Mouse (Mus musculus) MEL (cell line): ENCODE measurements around the gene Mill2. TPM values are rescaled to one million over a fixed set of nuclear protein-coding genes. Genes with fewer than 3 reads are reported as not detected.

Experiments used
- DNase-seq: peaks from one replicate; pipeline ENCODE4 v3.0.0; 2011; ENCODE audit warnings: low read depth, low spot score
- H3K27ac ChIP-seq: 2 replicates; pipeline ENCODE4 v1.5.1; 2012; ENCODE audit warnings: low read depth, mild to moderate bottlenecking, control low read depth, low read length, moderate library complexity; ENCODE audit not compliant: control insufficient read depth
- H3K27me3 ChIP-seq, 2 experiments: fragments of 150-350 bp in 1 of 2; sonication (generic) in 1 of 2; 2 replicates each; pipeline ENCODE4 v1.6.1; 2012; ENCODE audit warnings: low read length in 2 of 2, mild to moderate bottlenecking in 2 of 2, improper control_type of control experiment in 1 of 2, moderate library complexity in 1 of 2; ENCODE audit not compliant: insufficient read depth in 2 of 2, control insufficient read depth in 1 of 2
- H3K36me3 ChIP-seq, 2 experiments: 2 replicates each; pipeline ENCODE4 v1.6.1; 2012 to 2014; ENCODE audit warnings: low read length in 2 of 2, improper control_type of control experiment in 1 of 2, inconsistent platforms in 1 of 2, mild to moderate bottlenecking in 1 of 2; ENCODE audit not compliant: insufficient read depth in 2 of 2, control insufficient read depth in 1 of 2
- H3K4me1 ChIP-seq, 2 experiments: fragments of 150-350 bp in 1 of 2; sonication (generic) in 1 of 2; 2 replicates each; pipeline ENCODE4 v1.6.1; 2012; ENCODE audit warnings: low read length in 2 of 2, improper control_type of control experiment in 1 of 2, mild to moderate bottlenecking in 1 of 2; ENCODE audit not compliant: insufficient read depth in 2 of 2, control insufficient read depth in 1 of 2
- H3K4me3 ChIP-seq, 2 experiments: fragments of 150-350 bp in 1 of 2; sonication (generic) in 1 of 2; 2 replicates each; pipeline ENCODE4 v1.5.1; 2012; ENCODE audit warnings: low read depth in 2 of 2, low read length in 2 of 2, mild to moderate bottlenecking in 2 of 2, moderate library complexity in 2 of 2, control low read depth in 1 of 2, improper control_type of control experiment in 1 of 2; ENCODE audit not compliant: control insufficient read depth in 1 of 2, insufficient read depth in 1 of 2
- H3K79me2 ChIP-seq: 2 replicates; pipeline ENCODE4 v1.6.1; 2012; ENCODE audit warnings: mild to moderate bottlenecking, low read length, moderate library complexity; ENCODE audit not compliant: control insufficient read depth, poor library complexity, insufficient read depth
- H3K9ac ChIP-seq: 2 replicates; pipeline ENCODE4 v1.6.1; 2012; ENCODE audit warnings: low read depth, mild to moderate bottlenecking, control low read depth, low read length, moderate library complexity; ENCODE audit not compliant: control insufficient read depth, poor library complexity, severe bottlenecking
- H3K9me3 ChIP-seq: fragments of 150-350 bp; sonication (generic); replicated peaks from 2 replicates; pipeline ENCODE4 v1.6.1; 2012; ENCODE audit warnings: mild to moderate bottlenecking, low read length, improper control_type of control experiment, moderate library complexity; ENCODE audit not compliant: insufficient read depth
- BHLHE40 ChIP-seq: IDR thresholded peaks from 2 replicates; pipeline ENCODE4 v1.6.1; 2012; ENCODE audit warnings: low read depth, mild to moderate bottlenecking, inconsistent platforms, low read length, improper control_type of control experiment, borderline replicate concordance
- CHD2 ChIP-seq: IDR thresholded peaks from 2 replicates; pipeline ENCODE4 v1.6.1; 2011; ENCODE audit warnings: low read length, improper control_type of control experiment
- E2F4 ChIP-seq: IDR thresholded peaks from 2 replicates; pipeline ENCODE4 v1.6.1; 2011; ENCODE audit warnings: low read depth, low read length, improper control_type of control experiment, borderline replicate concordance
- ELF1 ChIP-seq: IDR thresholded peaks from 2 replicates; pipeline ENCODE4 v1.6.1; 2014; ENCODE audit warnings: low read depth, mild to moderate bottlenecking, inconsistent platforms, low read length, improper control_type of control experiment, moderate library complexity
- EP300 ChIP-seq, 2 experiments: IDR thresholded peaks; 2 replicates each; pipeline ENCODE4 v1.6.1; 2011; ENCODE audit warnings: improper control_type of control experiment in 2 of 2, low read length in 2 of 2, low read depth in 1 of 2, mild to moderate bottlenecking in 1 of 2
- ETS1 ChIP-seq: IDR thresholded peaks from 2 replicates; pipeline ENCODE4 v1.6.1; 2012; ENCODE audit warnings: low read depth, mild to moderate bottlenecking, inconsistent platforms, low read length, improper control_type of control experiment, moderate library complexity
- GABPA ChIP-seq: IDR thresholded peaks from 2 replicates; pipeline ENCODE4 v1.6.1; 2012; ENCODE audit warnings: low read depth, mild to moderate bottlenecking, inconsistent platforms, low read length, improper control_type of control experiment, moderate library complexity
- GATA1 ChIP-seq: IDR thresholded peaks from 2 replicates; pipeline ENCODE4 v1.6.1; 2011; ENCODE audit warnings: low read depth, low read length, improper control_type of control experiment
- MAZ ChIP-seq: IDR thresholded peaks from 2 replicates; pipeline ENCODE4 v1.6.1; 2012; ENCODE audit warnings: low read depth, mild to moderate bottlenecking, inconsistent platforms, low read length, improper control_type of control experiment
- NELFE ChIP-seq: IDR thresholded peaks from 2 replicates; pipeline ENCODE4 v1.6.1; 2011; ENCODE audit warnings: low read depth, low read length, improper control_type of control experiment
- NRF1 ChIP-seq: IDR thresholded peaks from 2 replicates; pipeline ENCODE4 v1.6.1; 2014; ENCODE audit warnings: low read depth, mild to moderate bottlenecking, inconsistent platforms, low read length, improper control_type of control experiment, moderate library complexity; ENCODE audit not compliant: poor library complexity, insufficient read depth, severe bottlenecking
- POLR2A ChIP-seq, 2 experiments: IDR thresholded peaks; 2 replicates each; pipeline ENCODE4 v1.6.1; 2011 to 2012; ENCODE audit warnings: low read length in 2 of 2, mild to moderate bottlenecking in 2 of 2, control low read depth in 1 of 2, improper control_type of control experiment in 1 of 2, low read depth in 1 of 2, moderate library complexity in 1 of 2; ENCODE audit not compliant: control insufficient read depth in 1 of 2, insufficient read depth in 1 of 2, poor library complexity in 1 of 2
- RAD21 ChIP-seq: IDR thresholded peaks from 2 replicates; pipeline ENCODE4 v1.6.1; 2011; ENCODE audit warnings: mild to moderate bottlenecking, low read depth, low read length, improper control_type of control experiment
- RCOR1 ChIP-seq: IDR thresholded peaks from 2 replicates; pipeline ENCODE4 v1.6.1; 2012; ENCODE audit warnings: low read depth, mild to moderate bottlenecking, inconsistent platforms, low read length, improper control_type of control experiment
- SMC3 ChIP-seq: IDR thresholded peaks from 2 replicates; pipeline ENCODE4 v1.6.1; 2011; ENCODE audit warnings: low read depth, low read length, improper control_type of control experiment
- TBP ChIP-seq: IDR thresholded peaks from 2 replicates; pipeline ENCODE4 v1.8.0; 2011; ENCODE audit warnings: low read depth, low read length, improper control_type of control experiment
- UBTF ChIP-seq: IDR thresholded peaks from 2 replicates; pipeline ENCODE4 v1.6.1; 2012; ENCODE audit warnings: low read depth, mild to moderate bottlenecking, inconsistent platforms, low read length, improper control_type of control experiment, moderate library complexity, borderline replicate concordance; ENCODE audit not compliant: insufficient read depth
- ZKSCAN1 ChIP-seq: IDR thresholded peaks from 2 replicates; pipeline ENCODE4 v1.6.1; 2012; ENCODE audit warnings: low read depth, mild to moderate bottlenecking, inconsistent platforms, low read length, improper control_type of control experiment, moderate library complexity
- polyA plus RNA-seq, 2 experiments: library from polyadenylated mRNA; stranded (reverse) in 1 of 2; unstranded in 1 of 2; fragments of >175 nt in 1 of 2; fragments of >200 nt in 1 of 2; gene quantifications; 2 replicates each; pipeline versions ENCODE4 v1.2.1 to v1.2.4; 2012; ENCODE audit warnings: low replicate concordance in 2 of 2, low read depth in 1 of 2; ENCODE audit not compliant: insufficient read length in 2 of 2, insufficient read depth in 1 of 2, missing spikeins in 1 of 2
- total RNA-seq: library from RNA; depleted of rRNA; stranded (reverse); fragments of 300-350 nt; gene quantifications from 2 replicates; pipeline ENCODE4 v1.2.3, GENCODE M21; 2012

Gene Mill2
- total and polyA plus RNA-seq, 3 experiments = 0.08 to 0.13 TPM; not detected in 1

DNA sequence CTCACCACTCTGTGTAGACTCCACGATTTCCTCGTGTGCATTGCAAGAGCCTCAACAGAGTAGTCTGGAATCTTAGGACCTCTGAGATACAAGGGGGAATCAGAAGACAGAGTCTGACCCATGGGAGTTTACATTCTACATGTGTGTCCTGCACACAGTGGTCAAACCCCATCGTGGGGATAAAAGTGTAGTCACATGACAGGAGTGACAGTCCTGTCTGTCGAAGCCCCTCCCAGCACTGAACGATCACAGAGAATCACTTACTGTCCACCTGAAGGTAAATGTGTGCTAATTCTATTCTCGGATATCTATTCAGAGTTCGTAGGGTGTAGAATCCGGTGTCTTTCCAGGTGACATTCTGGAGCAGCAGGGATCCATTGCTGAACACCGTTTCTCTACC, 21.5 kb upstream of the Mill2 start:
- no peaks in the 10 kb centered on the region for H3K27me3 ChIP-seq
- H3K4me1 ChIP-seq = no peaks in the 10 kb centered on the region
- H3K36me3 ChIP-seq = no peaks in the 10 kb centered on the region
- H3K4me3 ChIP-seq = no peak overlapping the region
- H3K9me3 ChIP-seq = no peaks in the 10 kb centered on the region
- H3K9ac ChIP-seq = no peak overlapping the region
- no peak for DNase-seq
- H3K27ac ChIP-seq = no peak overlapping the region
- H3K79me2 ChIP-seq = no peaks in the 10 kb centered on the region
- TF ChIP-seq MAZ (no peak), BHLHE40 (no peak), RCOR1 (no peak), NELFE (no peak), ZKSCAN1 (no peak), RAD21 (no peak), UBTF (no peak), POLR2A (IDR thresholded peaks at IDR 0.05; ENCODE audit: control insufficient read depth in 1 of 2, insufficient read depth in 1 of 2, low read depth in 1 of 2, low read length in 2 of 2, poor library complexity in 1 of 2) (no peak), ELF1 (no peak)
- TF ChIP-seq, all 39 proteins: peak for 0

DNA sequence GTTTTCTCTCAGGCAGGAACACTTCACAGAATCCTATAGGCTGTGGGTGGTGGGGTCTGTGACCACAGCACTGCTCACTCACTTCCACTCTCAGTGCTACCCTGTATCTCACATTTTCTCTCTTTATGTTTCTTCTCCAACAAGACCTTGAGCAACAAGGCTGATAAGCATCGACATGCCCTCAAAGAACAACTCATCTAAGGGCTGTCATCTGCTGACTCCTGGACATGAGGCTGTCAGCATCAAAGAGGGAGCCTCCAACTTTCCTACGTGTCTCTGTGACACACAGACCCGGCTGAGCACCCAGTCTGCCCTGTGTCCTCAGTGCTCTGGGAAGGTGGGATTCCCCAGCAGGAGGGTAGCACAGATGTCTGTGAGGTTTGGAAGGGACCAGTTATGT, 18.3 kb upstream of the Mill2 start, which contains the start of gene Psg17:
TSS of gene Psg17 (minus strand) at position 101 of the 400 bp plus-strand sequence.
- no peaks in the 10 kb centered on the region for H3K4me1 ChIP-seq
- DNase-seq = no peak
- no peaks in the 10 kb centered on the region for H3K9me3 ChIP-seq
- TF ChIP-seq ETS1 (no peak), GABPA (no peak), POLR2A (IDR thresholded peaks at IDR 0.05; ENCODE audit: control insufficient read depth in 1 of 2, insufficient read depth in 1 of 2, low read depth in 1 of 2, low read length in 2 of 2, poor library complexity in 1 of 2) (no peak), SMC3 (no peak), BHLHE40 (no peak), NRF1 (no peak), TBP (no peak), ELF1 (no peak), CHD2 (no peak), E2F4 (no peak), GATA1 (no peak), RAD21 (no peak), UBTF (no peak), EP300 (IDR thresholded peaks at IDR 0.05; ENCODE audit: low read depth in 1 of 2, low read length in 2 of 2) (no peak), ZKSCAN1 (no peak)
- no peaks in the 10 kb centered on the region for H3K36me3 ChIP-seq
- no peaks in the 10 kb centered on the region for H3K79me2 ChIP-seq
- H3K27ac ChIP-seq = no peak within 1 kb of the TSS
- H3K9ac ChIP-seq = no peak within 1 kb of the TSS
- no peaks in the 10 kb centered on the region for H3K27me3 ChIP-seq
- H3K4me3 ChIP-seq = no peak within 1 kb of the TSS
